Mouse (Mus musculus): Measurements from ENCODE around the gene Izumo4. TPM values are rescaled to one million over a fixed set of nuclear protein-coding genes. Genes with fewer than 3 reads are reported as not detected.

The Izumo4 gene
- polyA plus RNA-seq, 1 experiment from 2014 or later, result 16.7 TPM

GRCm38 (mm10) chr10:80705479-80705878, 3.5 kb downstream of the Izumo4 start:
- peaks cover 58% of the 10 kb centered on the region for H3K36me3 ChIP-seq (ENCODE audit: control insufficient read depth, insufficient read depth, low read length)
- peaks cover 18% of the 10 kb centered on the region for H3K4me1 ChIP-seq (ENCODE audit: control insufficient read depth, insufficient read depth, low read length)
- no peak overlapping the region for H3K4me2 ChIP-seq (replicated peaks; ENCODE audit: low read depth, low read length)
- no peak overlapping the region for H3K4me3 ChIP-seq (ENCODE audit: low read depth, low read length)
- H3K27ac ChIP-seq (ENCODE audit: low read length), result no peak overlapping the region
- H3K27me3 ChIP-seq (ENCODE audit: control insufficient read depth, insufficient read depth, low read length), result no peaks in the 10 kb centered on the region
- no peak for ATAC-seq (ENCODE audit: insufficient number of reproducible peaks, insufficient read depth, low FRiP score, low read depth)
- 70% methylated on average over 3 of the region's 3 CpGs for WGBS
- H3K9ac ChIP-seq (replicated peaks; ENCODE audit: low read depth, low read length), result no peak overlapping the region
- no peaks in the 10 kb centered on the region for H3K9me3 ChIP-seq (ENCODE audit: control insufficient read depth, low read depth, low read length)

GRCm38 (mm10) chr10:80710834-80711233, 8.8 kb downstream of the Izumo4 start:
- no peak overlapping the region for H3K27ac ChIP-seq (ENCODE audit: low read length)
- H3K9me3 ChIP-seq (ENCODE audit: control insufficient read depth, low read depth, low read length), result no peaks in the 10 kb centered on the region
- ATAC-seq (ENCODE audit: insufficient number of reproducible peaks, insufficient read depth, low FRiP score, low read depth), result no peak
- peaks cover 97% of the 10 kb centered on the region for H3K36me3 ChIP-seq (ENCODE audit: control insufficient read depth, insufficient read depth, low read length)
- no peak overlapping the region for H3K4me2 ChIP-seq (replicated peaks; ENCODE audit: low read depth, low read length)
- H3K4me3 ChIP-seq (ENCODE audit: low read depth, low read length), result no peak overlapping the region
- 82% methylated on average over 3 of the region's 3 CpGs for whole genome bisulfite sequencing
- H3K27me3 ChIP-seq (ENCODE audit: control insufficient read depth, insufficient read depth, low read length), result no peaks in the 10 kb centered on the region
- no peak overlapping the region for H3K9ac ChIP-seq (replicated peaks; ENCODE audit: low read depth, low read length)
- H3K4me1 ChIP-seq (ENCODE audit: control insufficient read depth, insufficient read depth, low read length), result no peaks in the 10 kb centered on the region

- Histone ChIP-seq H3K9me3 (ENCODE audit: control insufficient read depth, low read depth, low read length) (no peaks in the 10 kb centered on the region), H3K4me3 (ENCODE audit: low read depth, low read length) (no peak overlapping the region), H3K9ac (replicated peaks; ENCODE audit: low read depth, low read length) (no peak overlapping the region), H3K4me2 (replicated peaks; ENCODE audit: low read depth, low read length) (no peak overlapping the region), H3K4me1 (ENCODE audit: control insufficient read depth, insufficient read depth, low read length) (no peaks in the 10 kb centered on the region), H3K36me3 (ENCODE audit: control insufficient read depth, insufficient read depth, low read length) (peaks cover 94% of the 10 kb centered on the region), H3K27ac (ENCODE audit: low read length) (no peak overlapping the region), H3K27me3 (ENCODE audit: control insufficient read depth, insufficient read depth, low read length) (no peaks in the 10 kb centered on the region)
- 90% methylated on average over 1 of the region's 1 CpGs for WGBS
- ATAC-seq (ENCODE audit: insufficient number of reproducible peaks, insufficient read depth, low FRiP score, low read depth), result no peak
These were observed 15.3 kb downstream of the Izumo4 start for GRCm38 (mm10) chr10:80717281-80717680.

GRCm38 (mm10) chr10:80727369-80728127, 25.6 kb downstream of the Izumo4 start:
- 83% methylated on average over 5 of the region's 5 CpGs for WGBS

GRCm38 (mm10) chr10:80732611-80733101, 30.7 kb downstream of the Izumo4 start:
- Histone ChIP-seq H3K4me2 (replicated peaks; ENCODE audit: low read depth, low read length) (no peak overlapping the region), H3K9me3 (ENCODE audit: control insufficient read depth, low read depth, low read length) (no peaks in the 10 kb centered on the region), H3K27me3 (ENCODE audit: control insufficient read depth, insufficient read depth, low read length) (no peaks in the 10 kb centered on the region), H3K4me3 (ENCODE audit: low read depth, low read length) (no peak overlapping the region), H3K27ac (ENCODE audit: low read length) (no peak overlapping the region), H3K9ac (replicated peaks; ENCODE audit: low read depth, low read length) (no peak overlapping the region), H3K36me3 (ENCODE audit: control insufficient read depth, insufficient read depth, low read length) (peaks cover 49% of the 10 kb centered on the region), H3K4me1 (ENCODE audit: control insufficient read depth, insufficient read depth, low read length) (0 out of 2 replicates have a peak, but pooled peaks cover 3% of the 10 kb centered on the region)
- no peak for ATAC-seq (ENCODE audit: insufficient number of reproducible peaks, insufficient read depth, low FRiP score, low read depth)
- WGBS, result 91% methylated on average over 6 of the region's 6 CpGs

More at GRCm38 (mm10) chr10:80727369-80728127, 25.6 kb downstream of the Izumo4 start:
- H3K36me3 ChIP-seq (ENCODE audit: control insufficient read depth, insufficient read depth, low read length), result peaks cover 85% of the 10 kb centered on the region
- no peak overlapping the region for H3K4me3 ChIP-seq (ENCODE audit: low read depth, low read length)
- H3K4me1 ChIP-seq (ENCODE audit: control insufficient read depth, insufficient read depth, low read length), result no peaks in the 10 kb centered on the region
- no peak for ATAC-seq (ENCODE audit: insufficient number of reproducible peaks, insufficient read depth, low FRiP score, low read depth)
- no peak overlapping the region for H3K4me2 ChIP-seq (replicated peaks; ENCODE audit: low read depth, low read length)
- H3K27me3 ChIP-seq (ENCODE audit: control insufficient read depth, insufficient read depth, low read length), result no peaks in the 10 kb centered on the region
- no peak overlapping the region for H3K9ac ChIP-seq (replicated peaks; ENCODE audit: low read depth, low read length)
- H3K27ac ChIP-seq (ENCODE audit: low read length), result no peak overlapping the region
- H3K9me3 ChIP-seq (ENCODE audit: control insufficient read depth, low read depth, low read length), result no peaks in the 10 kb centered on the region

GRCm38 (mm10) chr10:80736731-80737130, 34.7 kb downstream of the Izumo4 start:
- peaks cover 18% of the 10 kb centered on the region; the same call in 1 of the 2 replicates for H3K36me3 ChIP-seq (ENCODE audit: control insufficient read depth, insufficient read depth, low read length)
- no peak overlapping the region for H3K4me3 ChIP-seq (ENCODE audit: low read depth, low read length)
- H3K4me2 ChIP-seq (replicated peaks; ENCODE audit: low read depth, low read length), result no peak overlapping the region
- WGBS, result 61% methylated on average over 5 of the region's 5 CpGs
- ATAC-seq (ENCODE audit: insufficient number of reproducible peaks, insufficient read depth, low FRiP score, low read depth), result no peak
- H3K4me1 ChIP-seq (ENCODE audit: control insufficient read depth, insufficient read depth, low read length), result peaks cover 21% of the 10 kb centered on the region
- no peaks in the 10 kb centered on the region for H3K9me3 ChIP-seq (ENCODE audit: control insufficient read depth, low read depth, low read length)
- no peak overlapping the region for H3K27ac ChIP-seq (ENCODE audit: low read length)
- H3K27me3 ChIP-seq (ENCODE audit: control insufficient read depth, insufficient read depth, low read length), result no peaks in the 10 kb centered on the region
- no peak overlapping the region for H3K9ac ChIP-seq (replicated peaks; ENCODE audit: low read depth, low read length)

GRCm38 (mm10) chr10:80738657-80739056, 36.7 kb downstream of the Izumo4 start:
- ATAC-seq (ENCODE audit: insufficient number of reproducible peaks, insufficient read depth, low FRiP score, low read depth), result no peak

GRCm38 (mm10) chr10:80741146-80741545, 39.2 kb downstream of the Izumo4 start:
- peaks cover 25% of the 10 kb centered on the region for H3K4me1 ChIP-seq (ENCODE audit: control insufficient read depth, insufficient read depth, low read length)
- H3K4me2 ChIP-seq (replicated peaks; ENCODE audit: low read depth, low read length), result peak overlapping the region; percentile 99
- no peaks in the 10 kb centered on the region for H3K27me3 ChIP-seq (ENCODE audit: control insufficient read depth, insufficient read depth, low read length)
- peak overlapping the region; percentile 67 for H3K27ac ChIP-seq (ENCODE audit: low read length)
- no peaks in the 10 kb centered on the region for H3K9me3 ChIP-seq (ENCODE audit: control insufficient read depth, low read depth, low read length)
- peak overlapping the region; percentile 96 for H3K9ac ChIP-seq (replicated peaks; ENCODE audit: low read depth, low read length)
- WGBS, result 23% methylated on average over 5 of the region's 5 CpGs
- H3K4me3 ChIP-seq (ENCODE audit: low read depth, low read length), result peak overlapping the region; percentile 99
- peaks cover 5% of the 10 kb centered on the region; the same call in 1 of the 2 replicates for H3K36me3 ChIP-seq (ENCODE audit: control insufficient read depth, insufficient read depth, low read length)
- no peak for ATAC-seq (ENCODE audit: insufficient number of reproducible peaks, insufficient read depth, low FRiP score, low read depth)

More at GRCm38 (mm10) chr10:80738657-80739056, 36.7 kb downstream of the Izumo4 start:
- no peaks in the 10 kb centered on the region for H3K9me3 ChIP-seq (ENCODE audit: control insufficient read depth, low read depth, low read length)
- no peaks in the 10 kb centered on the region for H3K27me3 ChIP-seq (ENCODE audit: control insufficient read depth, insufficient read depth, low read length)
- WGBS, result 82% methylated on average over 1 of the region's 1 CpGs
- H3K9ac ChIP-seq (replicated peaks; ENCODE audit: low read depth, low read length), result no peak overlapping the region
- H3K4me2 ChIP-seq (replicated peaks; ENCODE audit: low read depth, low read length), result no peak overlapping the region
- H3K4me3 ChIP-seq (ENCODE audit: low read depth, low read length), result no peak overlapping the region
- H3K27ac ChIP-seq (ENCODE audit: low read length), result no peak overlapping the region
- peaks cover 25% of the 10 kb centered on the region for H3K4me1 ChIP-seq (ENCODE audit: control insufficient read depth, insufficient read depth, low read length)
- peaks cover 7% of the 10 kb centered on the region; the same call in 1 of the 2 replicates for H3K36me3 ChIP-seq (ENCODE audit: control insufficient read depth, insufficient read depth, low read length)
